Mouse (Mus musculus) small intestine, adult 2 months (tissue): ENCODE measurements at regions not wholly inside any gene's neighbourhood (a gene's known extent, or its start where the extent isn't known, plus 50 kb on each side); places are given as distances from the start of the nearest gene placed in this dataset.

Source experiments
- CTCF ChIP-seq: fragments of 200-500 bp; IDR thresholded peaks from 2 replicates; pipeline ENCODE4 v1.5.1; 2012; ENCODE audit warnings: low read depth, mild to moderate bottlenecking, control low read depth, inconsistent platforms, low read length, moderate library complexity, mixed read lengths; ENCODE audit not compliant: insufficient replicate concordance, insufficient read length; ENCODE audit errors: extremely low read depth
- POLR2A ChIP-seq: fragments of 200-500 bp; IDR thresholded peaks from 2 replicates; pipeline ENCODE4 v1.6.1; 2012; ENCODE audit warnings: low read depth, mild to moderate bottlenecking, control low read depth, inconsistent platforms, low read length, moderate library complexity

GRCm38 (mm10) chr17:64548536-64548935 is 52.0 kb upstream of the Man2a1 start:
- TF ChIP-seq POLR2A (no peak), CTCF (no peak)
